Mouse (Mus musculus): Measurements from ENCODE around the gene Vmn1r185. TPM values are rescaled to one million over a fixed set of nuclear protein-coding genes. Genes with fewer than 3 reads are reported as not detected.
"Not testable (repeated sequence)": the region's sequence is repeated elsewhere in the genome, so short reads cannot be mapped to it uniquely, and the experiment has no call there.

Gene Vmn1r185
- not detected in 2 replicates for total RNA-seq (2015)
- total RNA-seq (2017): not detected in 2 replicates

- not testable (repeated sequence) for ATAC-seq (ENCODE audit: poor library complexity, severe bottlenecking)
Observed at GRCm38 (mm10) chr7:26618364-26618763, at the start of gene Vmn1r185. TSS of gene Vmn1r185 (minus strand) at chr7:26618464.

- not testable (repeated sequence) for ATAC-seq (ENCODE audit: poor library complexity, severe bottlenecking)
Observed at GRCm38 (mm10) chr7:26667466-26667865, 49.2 kb upstream of the Vmn1r185 start.

DNA sequence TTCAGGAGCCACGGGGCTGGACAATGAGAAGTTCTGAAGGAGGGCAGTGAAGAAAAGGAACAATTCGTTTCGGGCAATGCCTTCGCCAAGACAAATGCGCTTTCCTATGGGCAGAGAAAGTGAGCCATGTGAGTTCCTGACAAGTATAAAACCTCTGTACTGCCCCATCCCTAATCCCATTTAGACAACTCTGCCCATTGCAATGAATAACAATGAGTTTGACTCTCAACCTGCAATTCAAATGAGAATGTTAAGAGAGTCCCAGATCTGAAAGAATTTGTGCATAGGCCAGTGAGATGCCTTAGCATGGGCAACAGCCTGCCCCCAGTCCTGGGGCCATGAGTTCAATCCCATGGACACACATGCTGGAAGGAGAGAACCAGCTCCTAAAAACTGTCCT lies 47.7 kb upstream of the Vmn1r185 start:
- ATAC-seq (ENCODE audit: poor library complexity, severe bottlenecking): no peak

GRCm38 (mm10) chr7:26589774-26590173 lies 28.5 kb downstream of the Vmn1r185 start:
- no peak for ATAC-seq (ENCODE audit: poor library complexity, severe bottlenecking)

GRCm38 (mm10) chr7:26589077-26589476 lies 29.2 kb downstream of the Vmn1r185 start:
- no peak for ATAC-seq (ENCODE audit: poor library complexity, severe bottlenecking)

Other genes with a start within 250 kb of the Vmn1r185 start
- not detected in 2 replicates for gene Nlrp9c, start 214.8 kb downstream of the Vmn1r185 start, total RNA-seq (2015)
- not detected in 2 replicates for gene Nlrp9c, start 214.8 kb downstream of the Vmn1r185 start, total RNA-seq (2017)
- not detected in 2 replicates for gene Nlrp4a, start 183.4 kb downstream of the Vmn1r185 start, total RNA-seq (2015)
- not detected in 2 replicates for gene Nlrp4a, start 183.4 kb downstream of the Vmn1r185 start, total RNA-seq (2017)
- gene Nlrp9a, start 83.4 kb downstream of the Vmn1r185 start, total RNA-seq (2015): not detected in 2 replicates
- gene Nlrp9a, start 83.4 kb downstream of the Vmn1r185 start, total RNA-seq (2017): not detected in 2 replicates
- gene Cyp2b23, start 68.0 kb upstream of the Vmn1r185 start, total RNA-seq (2015): not detected in 2 replicates
- gene Cyp2b23, start 68.0 kb upstream of the Vmn1r185 start, total RNA-seq (2017): not detected in 2 replicates
- not detected in 2 replicates for gene Cyp2b19, start 138.7 kb upstream of the Vmn1r185 start, total RNA-seq (2015)
- gene Cyp2b19, start 138.7 kb upstream of the Vmn1r185 start, total RNA-seq (2017): not detected in 2 replicates
- gene Cyp2g1, start 190.4 kb upstream of the Vmn1r185 start, total RNA-seq (2015): not detected in 2 replicates
- gene Cyp2g1, start 190.4 kb upstream of the Vmn1r185 start, total RNA-seq (2017): not detected in 2 replicates
- not detected in 2 replicates for gene Cyp2a5, start 216.8 kb upstream of the Vmn1r185 start, total RNA-seq (2015)
- gene Cyp2a5, start 216.8 kb upstream of the Vmn1r185 start, total RNA-seq (2017): not detected in 2 replicates

Data from megakaryocyte, adult 5-6 weeks (primary cell).